Mouse (Mus musculus): Measurements from ENCODE around the gene Stk11. TPM values are rescaled to one million over a fixed set of nuclear protein-coding genes. Genes with fewer than 3 reads are reported as not detected.

Gene Stk11
- total RNA-seq, 1 experiment, result 124 TPM

GRCm38 (mm10) chr10:80144159-80144558 is 28.6 kb downstream of the Stk11 start:
- Histone ChIP-seq H3K9ac (ENCODE audit: insufficient read depth, low read depth, low read length, poor library complexity, severe bottlenecking) (no peak overlapping the region), H3K36me3 (ENCODE audit: control insufficient read depth, insufficient read depth, low read length, poor library complexity, severe bottlenecking) (peaks cover 26% of the 10 kb centered on the region), H3K9me3 (ENCODE audit: control insufficient read depth, insufficient read depth, low read depth, low read length) (no peaks in the 10 kb centered on the region), H3K4me3 (ENCODE audit: insufficient read depth in 1 of 2, low read depth in 1 of 2, low read length in 2 of 2, poor library complexity in 1 of 2, severe bottlenecking in 1 of 2) (no peak overlapping the region), H3K4me1 (ENCODE audit: control insufficient read depth in 2 of 2, insufficient read depth in 2 of 2, low read length in 2 of 2, poor library complexity in 1 of 2) (peaks cover 0 to 29% of the 10 kb centered on the region in 2 experiments; a peak in 3 of 4 replicates), H3K27ac (ENCODE audit: insufficient read depth, low read depth, low read length, poor library complexity, severe bottlenecking) (no peak overlapping the region)
- TF ChIP-seq ZC3H11A (IDR thresholded peaks at IDR 0.05; ENCODE audit: borderline replicate concordance, low read depth, low read length) (no peak), CHD2 (IDR thresholded peaks at IDR 0.05; ENCODE audit: low read depth, low read length) (no peak), ZNF384 (IDR thresholded peaks at IDR 0.05; ENCODE audit: low read depth, low read length) (no peak), MAFK (IDR thresholded peaks at IDR 0.05; ENCODE audit: insufficient read depth, low read depth, low read length) (no peak), HCFC1 (IDR thresholded peaks at IDR 0.05; ENCODE audit: borderline replicate concordance, insufficient read depth, low read length) (no peak)
- no peak for DNase-seq (ENCODE audit: low read depth, low spot score)
- in situ Hi-C loops (cut with MboI; ENCODE audit: low sequenced_read_pairs in 2 of 2, unreplicated experiment in 2 of 2), result no loop called here

- Histone ChIP-seq H3K27ac (ENCODE audit: insufficient read depth, low read depth, low read length, poor library complexity, severe bottlenecking) (no peak overlapping the region), H3K36me3 (ENCODE audit: control insufficient read depth, insufficient read depth, low read length, poor library complexity, severe bottlenecking) (peaks cover 27% of the 10 kb centered on the region), H3K9me3 (ENCODE audit: control insufficient read depth, insufficient read depth, low read depth, low read length) (no peaks in the 10 kb centered on the region), H3K4me3 (ENCODE audit: insufficient read depth in 1 of 2, low read depth in 1 of 2, low read length in 2 of 2, poor library complexity in 1 of 2, severe bottlenecking in 1 of 2) (no peak overlapping the region), H3K4me1 (ENCODE audit: control insufficient read depth in 2 of 2, insufficient read depth in 2 of 2, low read length in 2 of 2, poor library complexity in 1 of 2) (peaks cover 0 to 26% of the 10 kb centered on the region in 2 experiments; a peak in 3 of 4 replicates), H3K9ac (ENCODE audit: insufficient read depth, low read depth, low read length, poor library complexity, severe bottlenecking) (no peak overlapping the region)
- TF ChIP-seq HCFC1 (IDR thresholded peaks at IDR 0.05; ENCODE audit: borderline replicate concordance, insufficient read depth, low read length) (no peak), MAFK (IDR thresholded peaks at IDR 0.05; ENCODE audit: insufficient read depth, low read depth, low read length) (no peak), CHD2 (IDR thresholded peaks at IDR 0.05; ENCODE audit: low read depth, low read length) (no peak), ZNF384 (IDR thresholded peaks at IDR 0.05; ENCODE audit: low read depth, low read length) (no peak), ZC3H11A (IDR thresholded peaks at IDR 0.05; ENCODE audit: borderline replicate concordance, low read depth, low read length) (no peak)
- in situ Hi-C loops (cut with MboI; ENCODE audit: low sequenced_read_pairs in 2 of 2, unreplicated experiment in 2 of 2), result no loop called here
- DNase-seq (ENCODE audit: low read depth, low spot score), result no peak
These were observed 29.5 kb downstream of the Stk11 start for GRCm38 (mm10) chr10:80144864-80145838.

- no peak for DNase-seq (ENCODE audit: low read depth, low spot score)
- Histone ChIP-seq H3K36me3 (ENCODE audit: control insufficient read depth, insufficient read depth, low read length, poor library complexity, severe bottlenecking) (peaks cover 31% of the 10 kb centered on the region), H3K27ac (ENCODE audit: insufficient read depth, low read depth, low read length, poor library complexity, severe bottlenecking) (no peak overlapping the region), H3K4me3 (ENCODE audit: insufficient read depth in 1 of 2, low read depth in 1 of 2, low read length in 2 of 2, poor library complexity in 1 of 2, severe bottlenecking in 1 of 2) (no peak overlapping the region), H3K9me3 (ENCODE audit: control insufficient read depth, insufficient read depth, low read depth, low read length) (no peaks in the 10 kb centered on the region), H3K4me1 (ENCODE audit: control insufficient read depth in 2 of 2, insufficient read depth in 2 of 2, low read length in 2 of 2, poor library complexity in 1 of 2) (peaks cover 0 to 26% of the 10 kb centered on the region in 2 experiments; a peak in 3 of 4 replicates), H3K9ac (ENCODE audit: insufficient read depth, low read depth, low read length, poor library complexity, severe bottlenecking) (no peak overlapping the region)
- TF ChIP-seq ZNF384 (IDR thresholded peaks at IDR 0.05; ENCODE audit: low read depth, low read length), result no peak
- in situ Hi-C loops (cut with MboI; ENCODE audit: low sequenced_read_pairs in 2 of 2, unreplicated experiment in 2 of 2), result no loop called here
These were observed 30.3 kb downstream of the Stk11 start for GRCm38 (mm10) chr10:80145896-80146295.

- H3K9ac ChIP-seq (ENCODE audit: insufficient read depth, low read depth, low read length, poor library complexity, severe bottlenecking), result no peak overlapping the region
- peaks cover 37% of the 10 kb centered on the region for H3K36me3 ChIP-seq (ENCODE audit: control insufficient read depth, insufficient read depth, low read length, poor library complexity, severe bottlenecking)
- peak overlapping the region; percentile 98; the same call in 1 of the 2 replicates for H3K27ac ChIP-seq (ENCODE audit: insufficient read depth, low read depth, low read length, poor library complexity, severe bottlenecking)
- H3K9me3 ChIP-seq (ENCODE audit: control insufficient read depth, insufficient read depth, low read depth, low read length), result no peaks in the 10 kb centered on the region
- no peak overlapping the region for H3K4me3 ChIP-seq (ENCODE audit: insufficient read depth in 1 of 2, low read depth in 1 of 2, low read length in 2 of 2, poor library complexity in 1 of 2, severe bottlenecking in 1 of 2)
- TF ChIP-seq CHD2 (IDR thresholded peaks at IDR 0.05; ENCODE audit: low read depth, low read length), result no peak
- TF ChIP-seq MAFK (IDR thresholded peaks at IDR 0.05; ENCODE audit: insufficient read depth, low read depth, low read length), result no peak
- no peak for TF ChIP-seq ZC3H11A (IDR thresholded peaks at IDR 0.05; ENCODE audit: borderline replicate concordance, low read depth, low read length)
- no peak for TF ChIP-seq ZNF384 (IDR thresholded peaks at IDR 0.05; ENCODE audit: low read depth, low read length)
- TF ChIP-seq HCFC1 (IDR thresholded peaks at IDR 0.05; ENCODE audit: borderline replicate concordance, insufficient read depth, low read length), result no peak
- peaks cover 0 to 26% of the 10 kb centered on the region in 2 experiments; a peak in 3 of 4 replicates for H3K4me1 ChIP-seq (ENCODE audit: control insufficient read depth in 2 of 2, insufficient read depth in 2 of 2, low read length in 2 of 2, poor library complexity in 1 of 2)
- in situ Hi-C loops (cut with MboI; ENCODE audit: low sequenced_read_pairs in 2 of 2, unreplicated experiment in 2 of 2), result no loop called here
- no peak for DNase-seq (ENCODE audit: low read depth, low spot score)
These were observed 31.0 kb downstream of the Stk11 start for GRCm38 (mm10) chr10:80146568-80147011.
